Mouse (Mus musculus) heart, adult 2 months (tissue): ENCODE results near the gene Map4k2. TPM values are rescaled to one million over a fixed set of nuclear protein-coding genes. Genes with fewer than 3 reads are reported as not detected.
A peak's percentile ranks its signal among the peaks of the same experiment; 100 is the strongest.

Source experiments
- DNase-seq, 2 experiments: peaks; one replicate each; pipeline ENCODE4 v3.0.0; 2021
- H3K27ac ChIP-seq: fragments of 200-600 bp; 2 replicates; pipeline ENCODE4 v1.8.1; 2022
- H3K27me3 ChIP-seq: fragments of 200-500 bp; 2 replicates; pipeline ENCODE4 v1.6.1; 2012; ENCODE audit warnings: mild to moderate bottlenecking, low read length, inconsistent platforms, mixed read lengths; ENCODE audit not compliant: control insufficient read depth, insufficient read depth
- H3K36me3 ChIP-seq: fragments of 200-500 bp; 2 replicates; pipeline ENCODE4 v1.6.1; 2012; ENCODE audit warnings: low read length, inconsistent platforms; ENCODE audit not compliant: control insufficient read depth, insufficient read depth
- H3K4me1 ChIP-seq: fragments of 200-500 bp; 2 replicates; pipeline ENCODE4 v1.6.1; 2011; ENCODE audit warnings: low read length; ENCODE audit not compliant: control insufficient read depth, insufficient read depth
- H3K4me3 ChIP-seq: fragments of 200-600 bp; 2 replicates; pipeline ENCODE4 v1.8.1; 2022
- H3K79me2 ChIP-seq: fragments of 200-500 bp; replicated peaks from 2 replicates; pipeline ENCODE4 v1.6.1; 2012; ENCODE audit warnings: mild to moderate bottlenecking, inconsistent platforms, low read length, moderate library complexity, mixed read lengths; ENCODE audit not compliant: control insufficient read depth, insufficient read depth
- H3K9ac ChIP-seq: fragments of 200-500 bp; 2 replicates; pipeline ENCODE4 v1.6.1; 2012; ENCODE audit warnings: low read depth, mild to moderate bottlenecking, control low read depth, inconsistent platforms, low read length, mixed read lengths
- CTCF ChIP-seq: fragments of 200-600 bp; IDR thresholded peaks from 2 replicates; pipeline ENCODE4 v1.8.1; 2022; ENCODE audit warnings: antibody characterized with exemption, mild to moderate bottlenecking, moderate library complexity
- EP300 ChIP-seq: fragments of 200-500 bp; IDR thresholded peaks from 2 replicates; pipeline ENCODE4 v1.6.1; 2011; ENCODE audit warnings: low read depth, low read length, control low read depth; ENCODE audit not compliant: insufficient read depth
- POLR2A ChIP-seq: fragments of 200-500 bp; IDR thresholded peaks from 2 replicates; pipeline ENCODE4 v1.6.1; 2011; ENCODE audit warnings: mild to moderate bottlenecking, low read depth, low read length, control low read depth; ENCODE audit not compliant: insufficient read depth
- WGBS: fragments of 180-500 bp; shearing (Covaris S2); methylation state at CpG from one replicate; pipeline ENCODE4 v1.1.7; 2018; 5-methylcytosine and 5-hydroxymethylcytosine counted together
- intact Hi-C: fragments of 180-260 bp; cut with DNase I; formaldehyde crosslinking; loops from one replicate; pipeline ENCODE4 v1.15.1; 2025
- polyA plus RNA-seq: library from polyadenylated mRNA; depleted of rRNA; stranded (reverse); fragments of >200 nt; gene quantifications from 2 replicates; pipeline ENCODE4 v1.2.3, GENCODE M21; 2012
- total RNA-seq, 2 experiments: library from RNA; stranded (reverse); gene quantifications; 2 replicates each; pipeline ENCODE4 v1.2.3; 2021

Gene Map4k2
- total and polyA plus RNA-seq, 3 experiments = 36.1 to 88.9 (median 38.4) TPM

DNA sequence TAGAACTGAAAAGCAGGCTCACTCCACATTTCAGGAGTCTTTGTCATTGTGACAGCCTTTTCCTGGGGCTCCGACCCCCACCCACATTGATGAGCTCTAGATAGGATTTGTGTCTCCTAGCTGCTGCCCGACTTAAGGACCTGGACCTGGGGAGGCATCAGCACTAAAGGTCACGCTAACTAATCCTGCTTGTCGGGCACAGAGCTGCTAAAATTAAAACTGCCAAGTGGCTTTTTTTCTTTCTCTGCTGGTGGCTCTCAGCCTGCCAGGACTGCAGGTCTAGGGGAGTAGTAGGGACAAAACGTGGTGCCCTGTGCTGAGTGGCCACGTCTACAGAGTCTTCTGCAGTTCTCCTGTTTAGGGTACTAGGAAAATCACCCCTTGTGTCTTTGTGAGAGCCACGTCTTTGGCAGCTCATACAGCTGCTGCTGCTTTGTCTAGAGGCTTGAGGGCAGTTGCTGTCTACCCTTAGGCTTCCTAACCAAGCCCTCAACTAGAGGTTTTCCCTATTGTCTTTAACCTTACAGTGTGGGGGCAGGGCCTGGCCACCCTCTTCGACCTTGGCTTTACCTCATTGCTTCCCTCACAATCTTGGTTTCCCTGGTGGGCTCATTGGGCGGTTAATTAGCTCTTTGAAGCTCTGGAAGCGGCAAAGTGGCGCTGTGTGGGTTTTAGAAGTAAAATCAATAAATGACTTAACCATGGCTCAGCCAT, 36.5 kb downstream of the Map4k2 start:
- Histone ChIP-seq H3K9ac (no peak overlapping the region), H3K27me3 (no peaks in the 10 kb centered on the region), H3K4me1 (peaks cover 7% of the 10 kb centered on the region; the same call in 1 of the 2 replicates), H3K27ac (peak overlapping the region; percentile 62), H3K79me2 (peaks cover 3% of the 10 kb centered on the region; the same call in 1 of the 2 replicates), H3K4me3 (no peak overlapping the region), H3K36me3 (peaks cover 19% of the 10 kb centered on the region)
- WGBS = 71% methylated on average over 11 of the region's 11 CpGs
- TF ChIP-seq POLR2A = no peak
- no peak for TF ChIP-seq CTCF
- TF ChIP-seq EP300 = no peak
- no peak for DNase-seq
- intact Hi-C loops = no loop called here

DNA sequence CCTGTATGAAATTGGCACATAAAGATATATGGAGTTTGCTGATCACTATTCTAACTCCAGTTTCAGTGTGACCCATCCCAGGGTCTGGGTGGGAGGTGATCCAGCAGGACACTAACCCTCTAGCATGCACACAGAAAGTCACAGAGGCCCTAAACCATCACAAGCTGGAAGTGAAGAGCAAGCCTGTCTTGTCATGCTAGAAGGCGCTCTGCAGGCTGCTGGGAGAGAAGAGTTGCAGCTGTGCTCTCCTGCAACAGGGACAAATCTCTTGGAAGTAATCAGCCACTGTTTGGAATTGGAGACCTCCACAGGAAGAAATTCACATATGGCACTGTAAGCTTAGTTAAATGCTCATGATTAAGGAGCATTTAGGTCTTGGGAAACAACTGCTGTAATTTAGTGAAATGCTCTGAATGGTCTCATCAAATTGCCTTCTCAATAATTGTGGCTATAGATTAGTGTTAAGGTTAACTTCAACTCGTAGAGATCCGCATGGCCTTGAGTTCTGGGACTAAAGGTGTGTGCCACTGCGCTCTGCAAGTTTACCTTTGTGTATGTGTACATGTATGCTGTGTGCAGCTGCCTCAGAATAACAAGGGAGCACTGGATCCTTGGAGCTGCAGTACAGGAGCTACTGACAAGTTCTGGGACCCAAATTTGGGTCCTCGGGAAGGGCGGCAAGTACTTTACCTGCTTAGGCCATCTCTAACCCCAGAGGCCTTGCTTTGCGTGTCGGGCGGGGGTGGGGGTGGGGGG, 39.7 kb downstream of the Map4k2 start:
- no peaks in the 10 kb centered on the region for H3K27me3 ChIP-seq
- WGBS = 91% methylated on average over 9 of the region's 9 CpGs
- H3K4me3 ChIP-seq = no peak overlapping the region
- H3K9ac ChIP-seq = no peak overlapping the region
- H3K4me1 ChIP-seq = peaks cover 15% of the 10 kb centered on the region
- intact Hi-C loops = no loop called here
- peaks cover 11% of the 10 kb centered on the region for H3K36me3 ChIP-seq
- H3K79me2 ChIP-seq = no peaks in the 10 kb centered on the region
- H3K27ac ChIP-seq = no peak overlapping the region
- DNase-seq = no peak
- TF ChIP-seq POLR2A (no peak), EP300 (no peak), CTCF (no peak)

DNA sequence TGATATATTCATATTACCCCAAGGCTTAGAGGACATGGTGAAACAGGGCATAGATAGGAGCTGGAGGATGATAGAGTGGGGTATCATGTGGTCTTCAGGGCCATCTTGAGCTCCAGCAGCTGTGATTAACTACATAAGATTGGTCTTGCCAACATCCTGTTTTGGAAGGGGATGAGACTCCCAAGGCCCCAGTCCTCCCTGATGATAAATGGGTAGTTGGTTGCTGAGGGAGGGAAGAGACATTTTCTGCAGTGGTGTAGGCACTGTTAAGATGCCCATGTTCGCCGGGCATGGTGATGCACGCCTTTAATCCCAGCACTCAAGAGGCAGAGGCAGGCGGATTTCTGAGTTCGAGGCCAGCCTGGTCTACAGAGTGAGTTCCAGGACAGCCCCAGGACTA, 40.3 kb downstream of the Map4k2 start:
- H3K27ac ChIP-seq = no peak overlapping the region
- H3K36me3 ChIP-seq = peaks cover 11% of the 10 kb centered on the region
- H3K4me1 ChIP-seq = peaks cover 16% of the 10 kb centered on the region
- TF ChIP-seq POLR2A (no peak), CTCF (no peak), EP300 (no peak)
- WGBS = 98% methylated on average over 5 of the region's 5 CpGs
- DNase-seq = no peak
- intact Hi-C loops = no loop called here
- no peak overlapping the region for H3K9ac ChIP-seq
- no peaks in the 10 kb centered on the region for H3K27me3 ChIP-seq
- 0 out of 2 replicates have a peak, but pooled peaks cover 1% of the 10 kb centered on the region for H3K79me2 ChIP-seq
- no peak overlapping the region for H3K4me3 ChIP-seq

DNA sequence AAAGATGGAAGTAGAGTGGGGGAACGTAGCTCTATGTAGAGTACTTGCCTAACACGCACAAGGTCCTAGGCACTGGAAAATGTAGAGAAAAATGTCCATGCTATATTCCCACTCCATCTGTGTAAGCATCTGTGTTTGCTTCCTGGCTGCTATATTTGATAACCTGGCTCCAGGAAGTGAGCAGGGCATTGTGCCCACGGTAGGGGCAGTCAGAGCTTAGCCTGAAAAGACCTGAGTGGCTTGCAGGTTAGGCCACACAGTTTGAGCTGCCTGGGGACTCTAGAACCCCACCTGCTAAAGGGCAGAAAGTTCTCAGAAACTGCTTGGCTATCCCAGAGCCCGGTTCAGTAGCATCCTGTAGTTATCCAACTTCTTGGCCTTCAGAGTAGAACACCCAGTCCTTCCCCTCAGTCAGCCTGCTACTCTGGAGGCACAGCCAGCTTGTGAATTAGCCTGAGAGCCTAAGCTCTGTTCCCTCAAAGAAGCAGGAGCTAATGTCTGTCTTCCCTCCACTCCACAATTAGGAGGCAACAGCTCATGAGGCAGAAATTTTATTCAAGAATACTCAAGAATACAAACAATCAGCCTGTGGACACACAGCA, 41.5 kb downstream of the Map4k2 start:
- H3K9ac ChIP-seq = no peak overlapping the region
- H3K4me3 ChIP-seq = no peak overlapping the region
- H3K36me3 ChIP-seq = peaks cover 2% of the 10 kb centered on the region
- WGBS = 39% methylated on average over 4 of the region's 4 CpGs
- H3K79me2 ChIP-seq = 0 out of 2 replicates have a peak, but pooled peaks cover 1% of the 10 kb centered on the region
- intact Hi-C loops = no loop called here
- no peak for TF ChIP-seq POLR2A
- no peak for TF ChIP-seq EP300
- no peak for TF ChIP-seq CTCF
- H3K27me3 ChIP-seq = no peaks in the 10 kb centered on the region
- H3K4me1 ChIP-seq = peaks cover 18% of the 10 kb centered on the region
- no peak for DNase-seq
- no peak overlapping the region; the same call in 1 of the 2 replicates for H3K27ac ChIP-seq

DNA sequence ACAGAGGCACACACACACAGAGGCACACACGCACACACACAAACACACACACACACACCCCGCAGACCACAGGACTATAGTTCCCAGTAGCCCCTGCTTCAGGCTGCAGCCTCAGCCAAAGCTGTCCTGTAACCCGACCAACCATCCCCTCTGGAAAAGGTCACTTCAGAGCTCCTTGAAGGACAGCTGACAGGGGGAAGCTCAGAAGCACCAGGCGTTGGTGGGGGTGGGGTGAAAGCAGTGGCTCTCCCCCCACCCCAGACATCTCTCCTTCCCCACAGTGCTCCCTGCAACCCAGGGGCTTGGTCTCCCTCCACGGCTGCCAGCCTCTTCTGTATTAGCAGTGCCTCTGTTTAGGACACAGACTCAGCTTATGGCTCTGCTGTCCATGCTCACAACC, 42.5 kb downstream of the Map4k2 start:
- Histone ChIP-seq H3K36me3 (no peaks in the 10 kb centered on the region), H3K27me3 (no peaks in the 10 kb centered on the region), H3K9ac (no peak overlapping the region), H3K4me3 (no peak overlapping the region), H3K4me1 (peaks cover 17% of the 10 kb centered on the region), H3K79me2 (0 out of 2 replicates have a peak, but pooled peaks cover 1% of the 10 kb centered on the region), H3K27ac (peak overlapping the region; percentile 92)
- peak in 1 of 2 experiments; percentile 9 for DNase-seq
- intact Hi-C loops = no loop called here
- TF ChIP-seq EP300 (no peak), POLR2A (no peak), CTCF (no peak)
- WGBS = 25% methylated on average over 5 of the region's 5 CpGs
